Mouse (Mus musculus): ENCODE measurements at regions not wholly inside any gene's neighbourhood (a gene's known extent, or its start where the extent isn't known, plus 50 kb on each side); places are given as distances from the start of the nearest gene placed in this dataset.

DNA sequence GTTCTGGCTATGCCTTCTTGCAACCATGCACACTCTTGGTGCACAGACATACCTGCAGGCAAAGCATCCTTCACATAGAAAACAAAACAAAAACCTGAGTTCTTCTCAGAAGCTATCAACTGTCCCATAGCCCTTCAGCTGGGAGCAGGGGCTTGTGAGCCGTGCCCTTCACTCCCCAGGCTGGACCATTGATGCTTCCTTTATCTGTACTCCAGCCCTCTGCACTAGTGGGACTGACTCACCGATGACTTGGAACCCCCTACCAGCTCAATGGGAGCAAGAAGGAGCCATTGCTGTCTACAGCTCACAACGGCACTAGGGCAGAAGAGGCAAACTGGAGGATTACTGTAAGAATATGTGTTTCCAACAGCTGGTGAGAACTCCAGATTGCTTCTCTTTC, 137.0 kb downstream of the Qrsl1 start:
- no peak for TF ChIP-seq POLR2A (IDR thresholded peaks at IDR 0.05; ENCODE audit: extremely low read depth, insufficient read depth, low read length)
- TF ChIP-seq CTCF (IDR thresholded peaks at IDR 0.05; ENCODE audit: low read depth, low read length): no peak
